Mouse (Mus musculus) heart, adult 18-20 months (tissue): ENCODE results near the gene C7. TPM values are rescaled to one million over a fixed set of nuclear protein-coding genes. Genes with fewer than 3 reads are reported as not detected.

Source experiments
- DNase-seq, 2 experiments: peaks; one replicate each; pipeline ENCODE4 v3.0.0; 2021 to 2022; ENCODE audit warnings: mixed read lengths in 1 of 2
- total RNA-seq, 2 experiments: library from RNA; stranded (reverse); gene quantifications; 2 replicates each; pipeline ENCODE4 v1.2.3; 2021

Gene C7
- total RNA-seq, 2 experiments from 2014 or later, result 2.3 to 7.9 TPM

DNA sequence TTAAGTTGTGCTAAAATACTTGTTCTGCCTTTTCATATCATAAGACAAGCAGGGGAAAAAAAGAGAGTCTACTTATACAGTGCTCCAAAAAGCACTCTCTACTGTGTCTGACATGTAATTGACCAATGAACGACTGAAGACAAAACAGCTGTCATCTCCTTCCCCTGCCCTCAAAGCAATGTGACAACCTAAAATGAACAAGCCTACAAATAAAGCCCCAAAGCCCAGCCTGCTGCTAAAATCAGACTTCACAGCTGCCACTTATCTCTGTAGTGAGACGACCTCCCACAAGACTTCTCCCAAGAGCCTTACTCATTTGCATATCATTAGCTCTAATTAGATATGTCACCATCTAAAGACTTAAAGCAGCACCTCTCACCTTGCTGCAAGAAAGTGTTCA is 60.6 kb downstream of the C7 start:
- DNase-seq, result no peak

DNA sequence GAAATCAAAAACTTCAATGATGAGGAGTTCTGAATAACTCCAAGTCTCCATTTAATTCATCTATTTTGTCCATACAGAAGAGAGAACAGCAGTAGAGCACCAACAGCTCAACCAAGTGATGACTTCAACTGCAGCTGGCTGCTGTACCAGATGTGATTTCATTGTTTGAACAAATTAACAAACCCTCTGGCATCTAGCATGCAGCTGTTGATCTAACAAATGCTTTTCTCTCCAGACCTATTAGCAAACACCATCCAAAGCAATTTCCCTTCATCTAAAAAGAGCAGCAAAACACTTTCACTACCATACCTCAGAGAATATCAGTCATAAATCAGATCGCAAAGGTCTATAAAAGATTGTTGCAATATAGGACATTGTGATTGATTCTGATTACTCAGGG is 90.2 kb downstream of the C7 start:
- DNase-seq, result peak; percentile 24 to 65

Other genes starting within 250 kb of the C7 start
- not detected for gene Mroh2b, start 165.0 kb downstream of the C7 start, total RNA-seq
- gene Card6, start 44.8 kb upstream of the C7 start, total RNA-seq, result 1 to 10 TPM; 6.9 to 10.0 TPM
- 100 to 1,000 TPM; 208 to 218 TPM for gene Rpl37, start 52.9 kb upstream of the C7 start, total RNA-seq
- gene Prkaa1, start 80.1 kb upstream of the C7 start, total RNA-seq, result 10 to 100 TPM; 12.5 to 13.9 TPM
- 10 to 100 TPM; 41.0 to 49.4 TPM for gene Ttc33, start 121.8 kb upstream of the C7 start, total RNA-seq
- gene Ptger4, start 180.4 kb upstream of the C7 start, total RNA-seq, result 1 to 10 TPM; 1.3 to 2.1 TPM